Mouse (Mus musculus) stomach, postnatal 0 days (tissue): ENCODE measurements around the gene Pnrc1.
"Not testable (repeated sequence)": the region's sequence is repeated elsewhere in the genome, so short reads cannot be mapped to it uniquely, and the experiment has no call there.

Source experiments
- CTCF ChIP-seq: IDR thresholded peaks from 2 replicates; pipeline ENCODE4 v1.5.1; 2016; ENCODE audit warnings: antibody characterized with exemption, low read depth, mild to moderate bottlenecking, moderate library complexity
- EP300 ChIP-seq: optimal IDR thresholded peaks from 2 replicates; pipeline ENCODE3; 2016; ENCODE audit warnings: antibody characterized with exemption

- not testable (repeated sequence) for TF ChIP-seq CTCF, EP300
Observed at GRCm38 (mm10) chr4:33314150-33314549, 24.2 kb upstream of the Pnrc1 start.
